Mouse (Mus musculus) limb, embryonic 12.5 days (tissue): Measurements from ENCODE around the gene Mis18a. TPM values are rescaled to one million over a fixed set of nuclear protein-coding genes. Genes with fewer than 3 reads are reported as not detected.

Experiments used
- ATAC-seq: fragments of 200-750 bp; cut with Nextera tagmentation; 2 replicates; pipeline ENCODE4 v1.8.0; 2017; ENCODE audit warnings: low read depth, moderate TSS enrichment; ENCODE audit not compliant: insufficient number of reproducible peaks, insufficient read depth, low FRiP score, low TSS enrichment
- H3K27ac ChIP-seq: fragments of 300-500 bp; sonication (generic); 2 replicates; pipeline ENCODE4 v1.5.1; 2016; ENCODE audit warnings: mild to moderate bottlenecking, moderate library complexity
- H3K27me3 ChIP-seq: fragments of 300-500 bp; sonication (generic); 2 replicates; pipeline ENCODE4 v1.6.1; 2016; ENCODE audit warnings: mild to moderate bottlenecking, moderate library complexity
- H3K36me3 ChIP-seq: fragments of 300-500 bp; sonication (generic); 2 replicates; pipeline ENCODE4 v1.6.1; 2016; ENCODE audit warnings: mild to moderate bottlenecking, moderate library complexity
- H3K4me1 ChIP-seq: fragments of 300-500 bp; sonication (generic); replicated peaks from 2 replicates; pipeline ENCODE4 v1.6.1; 2016
- H3K4me2 ChIP-seq: fragments of 300-500 bp; sonication (generic); 2 replicates; pipeline ENCODE4 v1.6.1; 2016; ENCODE audit warnings: mild to moderate bottlenecking, moderate library complexity
- H3K4me3 ChIP-seq: fragments of 300-500 bp; sonication (generic); replicated peaks from 2 replicates; pipeline ENCODE4 v1.5.1; 2016; ENCODE audit warnings: mild to moderate bottlenecking
- H3K9ac ChIP-seq: fragments of 300-500 bp; sonication (generic); replicated peaks from 2 replicates; pipeline ENCODE4 v1.6.1; 2016; ENCODE audit warnings: mild to moderate bottlenecking, moderate library complexity
- H3K9me3 ChIP-seq: fragments of 300-500 bp; sonication (generic); 2 replicates; pipeline ENCODE4 v1.6.1; 2016; ENCODE audit warnings: mild to moderate bottlenecking, moderate library complexity
- WGBS: fragments of 180-500 bp; shearing (Covaris S2); methylation state at CpG from one replicate; pipeline ENCODE4 v1.1.7; 2016; 5-methylcytosine and 5-hydroxymethylcytosine counted together
- polyA plus RNA-seq: library from polyadenylated mRNA; unstranded; fragments of >200 nt; fragmentation: Nextera tagmentation; extraction: Ambion mirVana; gene quantifications from 2 replicates; pipeline ENCODE4 v1.2.1, GENCODE M21; 2016

The Mis18a gene
- polyA plus RNA-seq, 1 experiment from 2014 or later: 85.3 TPM

GRCm38 (mm10) chr16:90747143-90747542 is 19.9 kb upstream of the Mis18a start:
- 91% methylated on average over 6 of the region's 6 CpGs for WGBS
- Histone ChIP-seq H3K4me1 (no peaks in the 10 kb centered on the region; the same call in 1 of the 2 replicates), H3K27ac (no peak overlapping the region), H3K9me3 (no peaks in the 10 kb centered on the region), H3K4me3 (no peak overlapping the region), H3K9ac (no peak overlapping the region), H3K27me3 (no peaks in the 10 kb centered on the region), H3K36me3 (peaks cover 19% of the 10 kb centered on the region), H3K4me2 (no peak overlapping the region)
- ATAC-seq: no peak

GRCm38 (mm10) chr16:90738092-90738956 is 11.1 kb upstream of the Mis18a start, which contains the start of gene Mrap:
Gene Mrap (plus strand): TSS chr16:90738207.
- Histone ChIP-seq H3K4me1 (no peaks in the 10 kb centered on the region; the same call in 1 of the 2 replicates), H3K4me2 (no peak within 1 kb of the TSS), H3K27ac (no peak within 1 kb of the TSS), H3K4me3 (no peak within 1 kb of the TSS), H3K27me3 (no peaks in the 10 kb centered on the region), H3K36me3 (no peaks in the 10 kb centered on the region), H3K9ac (no peak within 1 kb of the TSS), H3K9me3 (no peaks in the 10 kb centered on the region)
- no peak for ATAC-seq
- WGBS: 85% methylated on average over 26 of the region's 26 CpGs

GRCm38 (mm10) chr16:90736672-90737270 is 9.6 kb upstream of the Mis18a start:
- no peak for ATAC-seq
- no peak overlapping the region for H3K9ac ChIP-seq
- no peaks in the 10 kb centered on the region for H3K4me1 ChIP-seq
- H3K4me3 ChIP-seq: no peak overlapping the region
- WGBS: 52% methylated on average over 10 of the region's 10 CpGs
- no peaks in the 10 kb centered on the region for H3K36me3 ChIP-seq
- H3K27me3 ChIP-seq: no peaks in the 10 kb centered on the region
- H3K27ac ChIP-seq: no peak overlapping the region
- no peaks in the 10 kb centered on the region for H3K9me3 ChIP-seq
- H3K4me2 ChIP-seq: no peak overlapping the region

- no peak overlapping the region for H3K9ac ChIP-seq
These were observed 8.4 kb upstream of the Mis18a start for GRCm38 (mm10) chr16:90735611-90736010.

GRCm38 (mm10) chr16:90726600-90727227 is 490 bp downstream of the Mis18a start:
- Histone ChIP-seq H3K27ac (0 out of 2 replicates have a peak overlapping the region, but pooled peaks have one; percentile 41), H3K27me3 (no peaks in the 10 kb centered on the region), H3K36me3 (peaks cover 30% of the 10 kb centered on the region), H3K9me3 (no peaks in the 10 kb centered on the region), H3K4me3 (peak overlapping the region; percentile 88), H3K4me2 (peak overlapping the region; percentile 99), H3K4me1 (peaks cover 10% of the 10 kb centered on the region), H3K9ac (peak overlapping the region; percentile 79)
- WGBS: 5% methylated on average over 38 of the region's 38 CpGs
- ATAC-seq: peak; percentile 45; the same call in 1 of the 2 replicates

More at GRCm38 (mm10) chr16:90735611-90736010, 8.4 kb upstream of the Mis18a start:
- no peaks in the 10 kb centered on the region for H3K4me1 ChIP-seq
- H3K9me3 ChIP-seq: no peaks in the 10 kb centered on the region
- H3K27ac ChIP-seq: no peak overlapping the region
- H3K4me2 ChIP-seq: no peak overlapping the region
- no peaks in the 10 kb centered on the region for H3K27me3 ChIP-seq
- ATAC-seq: no peak
- H3K36me3 ChIP-seq: no peaks in the 10 kb centered on the region
- H3K4me3 ChIP-seq: no peak overlapping the region
- 85% methylated on average over 4 of the region's 4 CpGs for WGBS

GRCm38 (mm10) chr16:90724051-90724450 is 3.2 kb downstream of the Mis18a start:
- no peak for ATAC-seq
- Histone ChIP-seq H3K36me3 (peaks cover 51% of the 10 kb centered on the region), H3K9ac (no peak overlapping the region), H3K27me3 (no peaks in the 10 kb centered on the region), H3K27ac (no peak overlapping the region), H3K4me3 (no peak overlapping the region), H3K4me1 (peaks cover 10% of the 10 kb centered on the region), H3K4me2 (no peak overlapping the region), H3K9me3 (no peaks in the 10 kb centered on the region)
- 95% methylated on average over 4 of the region's 4 CpGs for WGBS

GRCm38 (mm10) chr16:90710313-90710712 is 16.9 kb downstream of the Mis18a start:
- no peak for ATAC-seq
- Histone ChIP-seq H3K4me1 (peaks cover 23% of the 10 kb centered on the region), H3K9ac (no peak overlapping the region), H3K27me3 (peaks cover 6% of the 10 kb centered on the region; the same call in 1 of the 2 replicates), H3K4me3 (no peak overlapping the region), H3K27ac (no peak overlapping the region), H3K9me3 (peaks cover 3% of the 10 kb centered on the region; the same call in 1 of the 2 replicates), H3K36me3 (no peaks in the 10 kb centered on the region), H3K4me2 (no peak overlapping the region)
- 75% methylated on average over 12 of the region's 12 CpGs for WGBS

GRCm38 (mm10) chr16:90709711-90710289 is 17.4 kb downstream of the Mis18a start:
- WGBS: 59% methylated on average over 17 of the region's 17 CpGs
- ATAC-seq: no peak
- no peaks in the 10 kb centered on the region for H3K9me3 ChIP-seq
- H3K9ac ChIP-seq: no peak overlapping the region
- H3K4me3 ChIP-seq: no peak overlapping the region
- peaks cover 6% of the 10 kb centered on the region; the same call in 1 of the 2 replicates for H3K27me3 ChIP-seq
- H3K27ac ChIP-seq: no peak overlapping the region
- H3K36me3 ChIP-seq: no peaks in the 10 kb centered on the region
- H3K4me2 ChIP-seq: no peak overlapping the region
- H3K4me1 ChIP-seq: peaks cover 23% of the 10 kb centered on the region

- Histone ChIP-seq H3K4me3 (no peak overlapping the region), H3K9me3 (no peaks in the 10 kb centered on the region), H3K9ac (no peak overlapping the region), H3K36me3 (no peaks in the 10 kb centered on the region), H3K4me1 (peaks cover 22% of the 10 kb centered on the region), H3K4me2 (no peak overlapping the region), H3K27ac (no peak overlapping the region), H3K27me3 (no peaks in the 10 kb centered on the region)
- ATAC-seq: no peak
- WGBS: 8% methylated on average over 3 of the region's 3 CpGs
These were observed 20.9 kb downstream of the Mis18a start for GRCm38 (mm10) chr16:90706279-90706678.

GRCm38 (mm10) chr16:90704161-90704825 is 22.9 kb downstream of the Mis18a start:
- H3K4me1 ChIP-seq: peaks cover 10% of the 10 kb centered on the region; the same call in 1 of the 2 replicates
- ATAC-seq: no peak
- no peaks in the 10 kb centered on the region for H3K36me3 ChIP-seq
- H3K4me2 ChIP-seq: no peak overlapping the region
- no peak overlapping the region for H3K9ac ChIP-seq
- H3K27ac ChIP-seq: no peak overlapping the region
- 56% methylated on average over 13 of the region's 13 CpGs for WGBS
- no peaks in the 10 kb centered on the region for H3K9me3 ChIP-seq
- H3K4me3 ChIP-seq: no peak overlapping the region
- no peaks in the 10 kb centered on the region for H3K27me3 ChIP-seq
